Mouse (Mus musculus): ENCODE data around the gene Gm49510. TPM values are rescaled to one million over a fixed set of nuclear protein-coding genes. Genes with fewer than 3 reads are reported as not detected.

Gene Gm49510
- total RNA-seq, 1 experiment from 2014 or later: 1.0 TPM

Other genes with a start within 250 kb of the Gm49510 start
- gene Elfn2, start 180.9 kb upstream of the Gm49510 start, total RNA-seq (2017): not detected in 2 replicates
- 36.5 and 38.8 TPM in 2 replicates for gene Mfng, start 126.2 kb upstream of the Gm49510 start, total RNA-seq (2017)
- 5.0 and 7.2 TPM in 2 replicates for gene Card10, start 96.6 kb upstream of the Gm49510 start, total RNA-seq (2017)
- not detected in 2 replicates for gene Cdc42ep1, start 57.0 kb upstream of the Gm49510 start, total RNA-seq (2017)
- not detected in 2 replicates for gene Lgals2, start 44.1 kb upstream of the Gm49510 start, total RNA-seq (2017)
- gene Gga1, start 22.5 kb upstream of the Gm49510 start, total RNA-seq (2017): 37.2 and 39.5 TPM in 2 replicates
- 31.8 and 39.0 TPM in 2 replicates for gene Sh3bp1, start 101 bp downstream of the Gm49510 start, total RNA-seq (2017)
- 2.1 and 3.7 TPM in 2 replicates for gene Pdxp, start 14.3 kb downstream of the Gm49510 start, total RNA-seq (2017)
- 31.7 and 43.2 TPM in 2 replicates for gene Lgals1, start 27.1 kb downstream of the Gm49510 start, total RNA-seq (2017)
- gene Nol12, start 35.3 kb downstream of the Gm49510 start, total RNA-seq (2017): 18.9 and 22.6 TPM in 2 replicates
- 37.2 and 41.9 TPM in 2 replicates for gene Triobp, start 48.1 kb downstream of the Gm49510 start, total RNA-seq (2017)
- 3.3 and 6.8 TPM in 2 replicates for gene H1f0, start 128.8 kb downstream of the Gm49510 start, total RNA-seq (2017)
- not detected in 2 replicates for gene Galr3, start 142.2 kb downstream of the Gm49510 start, total RNA-seq (2017)
- gene Ankrd54, start 163.2 kb downstream of the Gm49510 start, total RNA-seq (2017): 19.2 and 22.6 TPM in 2 replicates
- 97.7 and 106 TPM in 2 replicates for gene Eif3l, start 175.5 kb downstream of the Gm49510 start, total RNA-seq (2017)
- 31.8 and 32.7 TPM in 2 replicates for gene Micall1, start 209.2 kb downstream of the Gm49510 start, total RNA-seq (2017)
- gene Polr2f, start 241.3 kb downstream of the Gm49510 start, total RNA-seq (2017): 27.9 and 42.8 TPM in 2 replicates
- 0.12 and 0.49 TPM in 2 replicates for gene 1700088E04Rik, start 241.6 kb downstream of the Gm49510 start, total RNA-seq (2017)